Mouse (Mus musculus) small intestine, adult 2 months (tissue): Measurements from ENCODE around the gene Vash1. TPM values are rescaled to one million over a fixed set of nuclear protein-coding genes. Genes with fewer than 3 reads are reported as not detected.

Experiments
- H3K27ac ChIP-seq: fragments of 200-500 bp; 2 replicates; pipeline ENCODE4 v1.5.1; 2012; ENCODE audit warnings: low read depth, low read length, control low read depth, inconsistent platforms; ENCODE audit not compliant: insufficient read depth
- H3K27me3 ChIP-seq: fragments of 200-500 bp; 2 replicates; pipeline ENCODE4 v1.6.1; 2012; ENCODE audit warnings: mild to moderate bottlenecking, moderate library complexity, low read length, inconsistent platforms; ENCODE audit not compliant: control insufficient read depth, insufficient read depth
- H3K36me3 ChIP-seq: fragments of 200-500 bp; 2 replicates; pipeline ENCODE4 v1.6.1; 2012; ENCODE audit warnings: mild to moderate bottlenecking, low read length, control low read depth, inconsistent platforms; ENCODE audit not compliant: control insufficient read depth, insufficient read depth
- H3K4me1 ChIP-seq: fragments of 200-500 bp; 2 replicates; pipeline ENCODE4 v1.6.1; 2012; ENCODE audit warnings: low read length, inconsistent platforms, mixed read lengths; ENCODE audit not compliant: control insufficient read depth, insufficient read depth, insufficient read length
- H3K4me3 ChIP-seq: fragments of 200-500 bp; 2 replicates; pipeline ENCODE4 v1.5.1; 2012; ENCODE audit warnings: low read depth, mild to moderate bottlenecking, control low read depth, inconsistent platforms, low read length, moderate library complexity
- CTCF ChIP-seq: fragments of 200-500 bp; IDR thresholded peaks from 2 replicates; pipeline ENCODE4 v1.5.1; 2012; ENCODE audit warnings: low read depth, mild to moderate bottlenecking, control low read depth, inconsistent platforms, low read length, moderate library complexity, mixed read lengths; ENCODE audit not compliant: insufficient replicate concordance, insufficient read length; ENCODE audit errors: extremely low read depth
- POLR2A ChIP-seq: fragments of 200-500 bp; IDR thresholded peaks from 2 replicates; pipeline ENCODE4 v1.6.1; 2012; ENCODE audit warnings: low read depth, mild to moderate bottlenecking, control low read depth, inconsistent platforms, low read length, moderate library complexity
- WGBS: fragments of 180-500 bp; shearing (Covaris S2); methylation state at CpG from one replicate; pipeline ENCODE4 v1.1.7; 2018; 5-methylcytosine and 5-hydroxymethylcytosine counted together
- polyA plus RNA-seq: library from polyadenylated mRNA; depleted of rRNA; stranded (reverse); fragments of >200 nt; gene quantifications from 2 replicates; pipeline ENCODE4 v1.2.3, GENCODE M21; 2012

Gene Vash1
- polyA plus RNA-seq, 1 experiment = 2.2 TPM

GRCm38 (mm10) chr12:86668404-86668803 is 10.1 kb upstream of the Vash1 start:
- 97% methylated on average over 2 of the region's 2 CpGs for WGBS
- Histone ChIP-seq H3K27ac (no peak overlapping the region), H3K36me3 (no peaks in the 10 kb centered on the region)

GRCm38 (mm10) chr12:86672105-86672504 is 6.4 kb upstream of the Vash1 start:
- no peaks in the 10 kb centered on the region for H3K4me1 ChIP-seq
- H3K4me3 ChIP-seq = no peak overlapping the region
- no peak overlapping the region for H3K27ac ChIP-seq
- no peaks in the 10 kb centered on the region for H3K27me3 ChIP-seq
- WGBS = 79% methylated on average over 4 of the region's 4 CpGs
- no peaks in the 10 kb centered on the region for H3K36me3 ChIP-seq
- TF ChIP-seq POLR2A = no peak
- no peak for TF ChIP-seq CTCF

More at GRCm38 (mm10) chr12:86668404-86668803, 10.1 kb upstream of the Vash1 start:
- Histone ChIP-seq H3K27me3 (no peaks in the 10 kb centered on the region), H3K4me1 (no peaks in the 10 kb centered on the region), H3K4me3 (no peak overlapping the region)
- TF ChIP-seq POLR2A (no peak), CTCF (no peak)

GRCm38 (mm10) chr12:86672507-86672906 is 6.0 kb upstream of the Vash1 start:
- WGBS = 65% methylated on average over 5 of the region's 5 CpGs
- TF ChIP-seq POLR2A (no peak), CTCF (no peak)
- H3K4me3 ChIP-seq = no peak overlapping the region
- H3K4me1 ChIP-seq = no peaks in the 10 kb centered on the region
- peaks cover 3% of the 10 kb centered on the region; the same call in 1 of the 2 replicates for H3K27me3 ChIP-seq
- no peak overlapping the region for H3K27ac ChIP-seq
- no peaks in the 10 kb centered on the region for H3K36me3 ChIP-seq

- Histone ChIP-seq H3K36me3 (no peaks in the 10 kb centered on the region), H3K27me3 (peaks cover 14% of the 10 kb centered on the region), H3K4me1 (0 out of 2 replicates have a peak, but pooled peaks cover 3% of the 10 kb centered on the region), H3K4me3 (peak overlapping the region; percentile 71), H3K27ac (no peak overlapping the region)
- TF ChIP-seq CTCF (no peak), POLR2A (no peak)
- whole genome bisulfite sequencing = 1% methylated on average over 9 of the region's 9 CpGs
These were observed 1.0 kb downstream of the Vash1 start for GRCm38 (mm10) chr12:86679546-86679930.

- no peaks in the 10 kb centered on the region for H3K36me3 ChIP-seq
- 0 out of 2 replicates have a peak, but pooled peaks cover 3% of the 10 kb centered on the region for H3K4me1 ChIP-seq
- peak overlapping the region; percentile 37 for H3K4me3 ChIP-seq
- H3K27me3 ChIP-seq = peaks cover 14% of the 10 kb centered on the region
- no peak overlapping the region for H3K27ac ChIP-seq
- WGBS = 36% methylated on average over 12 of the region's 12 CpGs
- TF ChIP-seq POLR2A = no peak
- no peak for TF ChIP-seq CTCF
These were observed 1.5 kb downstream of the Vash1 start for GRCm38 (mm10) chr12:86679991-86680491.

- peak overlapping the region; percentile 8 for H3K4me3 ChIP-seq
- H3K4me1 ChIP-seq = 0 out of 2 replicates have a peak, but pooled peaks cover 3% of the 10 kb centered on the region
- H3K27ac ChIP-seq = no peak overlapping the region
- no peaks in the 10 kb centered on the region for H3K36me3 ChIP-seq
- TF ChIP-seq POLR2A (no peak), CTCF (no peak)
- 31% methylated on average over 11 of the region's 11 CpGs for WGBS
- peaks cover 14% of the 10 kb centered on the region for H3K27me3 ChIP-seq
These were observed 2.2 kb downstream of the Vash1 start for GRCm38 (mm10) chr12:86680591-86681193.

- H3K36me3 ChIP-seq = no peaks in the 10 kb centered on the region
- TF ChIP-seq POLR2A = no peak
- no peak for TF ChIP-seq CTCF
- no peak overlapping the region for H3K27ac ChIP-seq
- 78% methylated on average over 9 of the region's 9 CpGs for WGBS
- H3K27me3 ChIP-seq = peaks cover 14% of the 10 kb centered on the region
- no peak overlapping the region for H3K4me3 ChIP-seq
- 0 out of 2 replicates have a peak, but pooled peaks cover 3% of the 10 kb centered on the region for H3K4me1 ChIP-seq
These were observed 3.1 kb downstream of the Vash1 start for GRCm38 (mm10) chr12:86681626-86682025.
